Mouse (Mus musculus): Measurements from ENCODE around the gene Ttc23l.

Gene Ttc23l

DNA sequence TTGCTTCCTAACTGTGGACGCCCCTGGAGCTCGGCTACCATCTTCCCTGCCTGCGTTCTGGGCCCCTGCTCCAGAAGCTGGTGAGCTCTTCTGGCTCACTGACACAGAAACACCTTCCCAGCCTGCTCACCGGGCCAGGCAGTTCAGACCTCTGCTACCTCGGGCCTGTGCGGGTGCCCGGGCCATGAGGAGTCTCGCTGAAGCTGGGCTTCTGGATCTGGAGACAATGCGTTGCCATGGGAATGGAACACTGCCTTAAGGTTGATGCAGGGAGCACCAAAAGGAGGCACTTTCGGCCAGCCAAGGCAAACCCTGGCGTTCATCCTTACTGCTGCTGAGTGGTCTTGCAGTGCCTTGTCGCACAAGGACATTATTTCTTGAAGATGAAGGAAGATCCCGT, at the start of gene Ttc23l:
Gene Ttc23l, minus strand, starts transcription at position 204 of the 400 bp plus-strand sequence.
- in situ Hi-C loops (cut with MboI, MseI): no loop called here

DNA sequence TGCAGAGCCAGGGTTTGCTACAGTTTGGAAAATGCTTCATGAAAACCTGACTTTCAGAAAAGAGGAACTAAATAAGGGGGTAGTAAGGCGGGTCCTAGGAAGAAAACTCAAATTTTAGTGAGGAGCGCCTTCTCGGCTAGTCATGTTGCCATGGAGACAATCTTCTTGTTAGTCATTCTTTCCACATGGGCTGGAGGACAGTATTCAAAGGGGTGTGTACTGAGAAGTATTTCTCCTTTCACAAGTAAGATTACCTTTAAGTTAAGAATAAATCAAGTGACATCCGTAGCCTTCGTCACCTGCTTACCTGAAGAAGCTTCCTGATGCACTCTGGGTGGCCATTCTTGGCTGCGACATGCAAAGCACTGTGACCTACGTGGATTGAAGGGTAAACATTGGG, 40.9 kb upstream of the Ttc23l start:
- in situ Hi-C loops (cut with MboI, MseI): no loop called here

DNA sequence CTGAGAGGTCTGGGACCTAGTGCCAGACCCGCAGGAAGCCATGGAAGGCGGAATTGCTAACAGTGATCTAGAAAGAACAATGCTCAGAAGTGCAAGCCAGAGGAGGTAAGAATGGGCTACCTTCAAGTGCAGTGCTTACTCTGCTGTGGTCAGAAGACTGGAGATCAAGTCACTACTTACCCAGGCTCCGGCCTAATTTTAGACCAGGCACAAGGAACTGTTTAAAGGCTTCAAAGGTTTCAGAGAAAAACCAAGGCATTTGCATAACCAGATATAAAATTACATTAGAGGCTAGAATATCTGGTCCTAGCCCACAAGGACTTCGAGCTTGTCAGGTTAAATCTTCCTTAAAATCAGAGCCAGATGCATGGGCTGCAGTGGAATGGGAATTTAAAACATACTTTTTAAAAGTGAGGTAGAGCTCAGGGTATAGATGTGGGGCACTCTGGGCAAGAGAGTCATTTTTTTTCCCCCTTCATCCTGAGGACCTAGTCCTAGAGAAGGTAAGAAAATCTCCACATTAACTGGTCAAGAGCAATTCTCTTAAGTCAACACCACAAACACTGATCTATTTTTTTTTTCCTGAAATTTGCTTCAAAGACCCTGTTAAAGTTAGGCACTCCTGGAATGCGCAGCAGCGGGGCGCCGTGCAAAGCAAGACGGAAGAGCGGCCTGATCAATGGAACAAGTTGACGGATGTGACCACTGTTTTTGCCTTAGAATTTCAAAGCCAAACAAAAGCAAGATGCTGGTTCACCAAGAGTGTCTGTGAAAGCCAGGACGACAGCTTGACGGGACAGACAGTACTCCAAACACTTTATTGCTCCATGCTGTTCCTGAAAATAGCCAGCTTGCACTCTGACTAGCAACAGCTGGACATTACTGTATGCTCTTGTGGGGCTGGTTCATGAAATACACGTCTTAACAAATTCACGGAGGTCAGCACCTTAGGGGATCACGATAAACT, 40.1 kb upstream of the Ttc23l start:
- in situ Hi-C loops (cut with MboI, MseI): no loop called here

DNA sequence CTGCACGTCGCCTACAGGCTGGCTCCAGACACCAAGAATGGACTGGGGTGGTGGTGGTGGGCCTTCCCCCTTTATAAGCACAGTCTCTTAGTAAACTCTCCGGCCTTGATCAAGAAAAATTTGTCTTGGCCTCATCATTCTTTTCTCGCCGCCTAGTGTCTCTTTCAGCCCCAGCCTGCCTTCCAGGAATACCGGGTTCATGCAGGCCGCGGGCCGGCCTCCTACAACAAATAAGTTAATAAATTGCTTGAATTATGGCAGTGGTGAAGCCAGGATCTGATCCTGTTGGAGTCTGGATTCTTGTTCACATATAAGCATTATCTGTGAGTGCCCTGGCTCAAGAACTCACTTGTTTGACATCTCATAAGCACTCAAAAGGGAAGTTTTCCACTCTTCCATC, 38.4 kb upstream of the Ttc23l start:
- in situ Hi-C loops (cut with MboI, MseI): no loop called here

DNA sequence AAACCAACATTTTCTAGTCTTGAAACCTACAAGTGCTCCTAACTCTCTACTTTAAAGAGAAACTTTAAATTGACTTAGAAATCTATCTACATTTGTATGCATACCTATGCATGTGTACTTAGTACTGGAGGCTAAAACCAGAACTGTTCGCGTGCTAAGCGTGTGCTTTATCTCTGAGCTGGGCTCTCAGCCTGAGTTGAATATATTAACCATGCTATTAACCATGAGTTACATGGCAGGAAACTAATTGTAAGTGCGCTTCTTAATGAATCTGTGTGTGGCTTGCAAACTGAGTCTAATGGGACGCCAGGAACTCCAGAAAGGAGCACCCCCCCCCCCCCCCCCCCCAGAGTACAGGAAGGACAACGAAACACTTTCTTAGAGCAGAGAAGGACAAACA, 36.9 kb upstream of the Ttc23l start:
- in situ Hi-C loops (cut with MboI, MseI): no loop called here

DNA sequence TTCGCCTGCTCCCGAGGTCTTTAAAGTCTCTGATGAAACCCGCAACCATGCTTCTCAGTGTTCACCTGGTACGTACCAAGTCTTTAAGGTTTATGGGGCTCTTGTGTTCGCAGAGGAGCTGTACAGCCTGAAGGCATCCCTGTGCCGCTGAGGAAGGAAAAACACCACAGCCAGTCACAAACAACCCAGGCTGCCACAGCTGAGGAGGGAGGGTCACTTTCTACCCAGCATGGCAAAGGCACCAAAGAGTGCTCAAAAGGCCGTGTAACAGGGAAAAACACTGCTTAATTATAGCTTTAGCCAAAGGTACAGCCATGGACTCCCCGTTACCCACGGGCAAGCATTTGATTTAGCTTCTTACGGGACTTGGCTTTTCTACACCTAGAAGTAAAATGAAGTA, 36.4 kb upstream of the Ttc23l start:
- in situ Hi-C loops (cut with MboI, MseI): no loop called here

DNA sequence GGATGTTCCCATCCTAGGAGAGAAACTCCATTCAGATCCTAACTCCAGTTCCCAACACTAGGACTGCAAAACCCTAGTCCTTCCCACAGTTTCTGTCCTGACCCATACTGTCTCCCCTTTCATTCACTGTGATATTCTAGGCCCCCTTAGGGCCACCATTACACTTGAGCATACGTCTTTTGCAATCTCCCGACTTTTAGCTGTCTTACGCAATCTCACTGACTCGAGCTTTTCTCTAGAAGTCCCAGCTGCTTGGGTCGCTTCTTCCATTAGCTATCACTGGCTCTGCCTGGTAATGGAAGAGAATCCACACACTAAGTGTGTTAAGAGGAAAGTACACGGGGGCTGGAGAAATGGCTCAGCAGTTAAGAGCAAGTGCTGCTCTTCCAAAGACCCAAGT, 34.6 kb upstream of the Ttc23l start:
- in situ Hi-C loops (cut with MboI, MseI): no loop called here

DNA sequence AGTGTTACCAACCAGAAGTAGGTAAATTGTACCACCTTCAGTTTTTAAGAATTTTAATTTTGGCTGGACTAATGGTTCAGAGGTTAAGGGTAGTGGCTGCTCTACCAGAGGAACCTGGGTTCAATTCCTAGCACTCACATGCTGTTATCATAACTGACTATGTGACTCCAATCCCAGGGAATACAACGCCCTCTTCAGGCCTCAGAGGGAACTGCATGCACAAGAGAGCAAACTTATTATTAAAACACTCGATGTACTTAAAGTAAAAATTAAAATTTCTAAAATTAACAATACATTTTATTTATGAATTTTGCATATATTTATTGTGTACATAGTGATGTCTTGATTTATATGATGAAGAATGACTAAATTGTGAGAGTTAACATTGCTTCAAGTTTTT, 28.1 kb upstream of the Ttc23l start:
- in situ Hi-C loops (cut with MboI, MseI): no loop called here

DNA sequence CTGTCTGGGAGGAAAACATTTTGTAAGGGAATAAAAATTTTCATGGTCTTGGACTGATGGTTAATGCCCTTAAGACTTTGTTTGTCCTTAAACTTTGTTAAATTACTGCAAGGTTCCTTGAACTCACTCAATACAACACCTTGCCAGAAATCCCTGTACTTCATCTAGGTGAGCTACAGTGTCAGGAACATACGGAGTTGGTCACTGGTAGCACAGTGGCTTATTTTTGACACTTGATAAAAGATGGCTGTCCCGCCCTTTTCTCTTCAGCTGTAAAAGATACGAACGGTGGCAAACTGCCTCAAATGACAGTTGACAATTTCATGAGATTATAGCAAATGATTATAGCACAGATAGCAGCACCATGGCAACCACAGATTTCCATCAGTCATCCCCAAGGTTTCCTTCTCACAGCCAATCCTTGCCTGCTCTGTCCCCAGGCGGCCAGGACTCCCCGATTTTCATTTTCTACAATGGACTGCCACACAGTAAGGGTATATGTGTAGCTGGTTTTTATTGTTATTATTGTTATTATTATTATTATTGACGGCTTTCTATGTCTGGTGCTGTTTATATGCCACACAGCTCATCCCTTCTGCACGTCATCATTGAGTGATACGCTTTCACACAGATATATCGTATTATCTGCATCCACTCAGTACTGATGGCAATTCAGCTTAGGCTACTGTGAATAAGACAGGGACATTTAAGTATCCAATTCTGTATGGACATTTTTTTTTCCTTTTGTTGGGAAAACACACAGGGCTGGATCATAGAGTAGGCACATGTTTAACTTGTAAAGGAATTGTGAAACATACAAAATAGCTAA, 26.1 kb upstream of the Ttc23l start:
- in situ Hi-C loops (cut with MboI, MseI): no loop called here

DNA sequence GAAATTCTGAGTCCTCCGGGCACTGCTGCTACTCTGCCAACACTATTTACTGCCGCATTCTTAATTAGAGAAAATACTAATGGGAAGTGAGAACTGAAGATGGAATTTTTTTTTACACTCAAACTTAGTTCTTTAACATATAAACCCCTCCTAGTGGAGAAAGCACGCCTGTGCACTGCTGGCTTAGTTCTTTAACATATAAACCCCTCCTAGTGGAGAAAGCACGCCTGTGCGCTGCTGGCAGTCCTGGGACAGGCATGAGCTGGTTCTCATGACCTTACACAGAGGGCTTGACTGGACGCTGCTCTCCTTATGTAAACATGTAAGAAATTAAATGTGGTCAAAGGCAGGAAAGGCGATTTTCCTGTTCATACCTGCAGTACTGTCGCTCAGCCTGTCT, 24.9 kb upstream of the Ttc23l start:
- in situ Hi-C loops (cut with MboI, MseI): no loop called here

DNA sequence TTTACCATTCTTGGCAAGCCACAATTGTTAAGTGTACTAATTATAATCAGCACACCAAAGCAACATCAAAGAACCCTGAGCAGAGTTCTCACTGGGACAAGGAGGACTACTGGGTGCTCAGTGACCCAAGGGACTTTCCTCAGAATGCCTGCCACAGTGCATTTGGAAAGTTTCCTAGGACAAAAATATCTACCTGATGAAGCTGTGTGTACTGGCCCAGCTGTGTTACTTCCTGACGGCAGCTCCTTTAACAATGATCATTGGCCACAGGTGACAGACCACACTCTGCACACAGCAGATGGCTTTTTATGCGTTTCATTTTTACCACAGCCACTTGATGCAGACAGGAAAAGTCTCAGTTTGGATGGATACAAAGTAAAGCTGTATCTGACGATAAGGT, 20.7 kb upstream of the Ttc23l start:
- in situ Hi-C loops (cut with MboI, MseI): no loop called here

DNA sequence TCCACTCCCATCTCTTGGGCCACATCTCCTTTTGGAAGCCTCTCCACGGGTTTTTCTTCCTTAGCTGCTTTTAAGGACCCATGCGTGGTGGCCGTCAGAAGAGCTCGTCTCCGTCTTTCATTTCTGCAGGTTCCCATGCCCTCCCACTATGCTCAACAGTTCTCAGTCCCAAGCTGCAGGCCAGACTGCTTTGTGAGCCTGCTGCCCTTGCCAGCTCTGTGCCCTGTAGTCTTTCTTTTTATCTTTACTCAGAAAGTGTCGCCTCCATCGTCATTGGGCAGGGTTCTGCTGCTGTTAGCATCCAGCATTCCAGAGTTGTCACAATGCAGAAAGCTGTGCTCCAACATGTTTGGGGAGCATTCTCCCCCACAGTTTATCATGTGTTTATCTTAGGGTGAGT, 8.0 kb upstream of the Ttc23l start:
- in situ Hi-C loops (cut with MboI, MseI): no loop called here

DNA sequence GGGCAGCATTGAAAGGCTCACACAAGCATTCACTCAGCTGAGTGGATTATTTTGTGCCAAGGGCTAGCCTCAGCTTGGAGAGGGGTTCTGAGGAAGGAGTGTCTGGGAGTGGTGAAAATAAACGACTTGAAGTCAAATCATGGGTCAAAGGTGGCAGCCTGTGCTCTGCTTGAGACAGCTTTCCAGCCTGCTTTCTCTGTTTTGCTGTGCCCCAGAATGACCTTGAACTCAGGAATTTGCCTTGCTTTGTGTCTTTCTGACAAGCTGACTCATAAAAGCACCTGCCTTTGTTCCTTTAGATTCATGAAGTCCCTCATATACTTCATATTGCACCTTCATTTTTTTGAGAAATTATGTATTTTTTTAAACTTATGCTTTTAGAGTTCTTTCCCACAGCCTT, 5.7 kb upstream of the Ttc23l start:
- in situ Hi-C loops (cut with MboI, MseI): no loop called here

DNA sequence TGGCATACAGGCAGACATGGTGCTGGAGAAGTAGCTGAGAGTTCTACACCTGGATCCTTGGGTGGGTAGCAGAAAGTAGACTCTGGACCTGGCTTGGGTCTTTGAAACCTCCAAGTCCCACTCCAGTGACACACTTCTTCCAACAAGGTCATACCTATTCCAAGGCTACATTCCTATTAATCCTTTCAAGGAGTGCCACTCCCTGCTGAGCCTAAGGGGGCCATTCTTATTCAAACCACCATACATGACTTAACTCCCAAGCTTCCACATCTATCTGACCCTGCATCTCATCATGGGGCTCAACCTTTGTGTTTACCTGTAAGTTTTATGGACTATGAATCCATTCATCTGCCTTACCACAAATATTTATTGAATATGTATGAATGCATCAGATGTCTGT, 3.8 kb upstream of the Ttc23l start:
- in situ Hi-C loops (cut with MboI, MseI): no loop called here

DNA sequence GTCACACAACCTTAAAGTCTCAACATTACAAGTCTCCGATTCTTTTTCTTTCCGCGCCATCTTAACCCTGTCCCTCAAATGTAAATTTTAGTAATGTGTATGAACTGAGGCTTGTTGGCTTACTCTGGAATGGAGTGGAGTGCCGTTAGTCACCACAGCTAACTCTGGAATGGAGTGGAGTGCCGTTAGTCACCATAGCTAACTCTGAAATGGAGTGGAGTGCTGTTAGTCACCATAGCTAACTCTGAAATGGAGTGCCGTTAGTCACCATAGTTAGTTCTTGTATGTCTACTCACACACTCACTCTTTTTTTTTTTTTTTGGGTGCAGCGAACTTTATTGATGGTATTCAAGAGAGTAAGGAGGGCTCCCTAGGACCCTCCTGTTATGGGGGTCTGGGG, 1.5 kb upstream of the Ttc23l start:
- in situ Hi-C loops (cut with MboI, MseI): no loop called here

DNA sequence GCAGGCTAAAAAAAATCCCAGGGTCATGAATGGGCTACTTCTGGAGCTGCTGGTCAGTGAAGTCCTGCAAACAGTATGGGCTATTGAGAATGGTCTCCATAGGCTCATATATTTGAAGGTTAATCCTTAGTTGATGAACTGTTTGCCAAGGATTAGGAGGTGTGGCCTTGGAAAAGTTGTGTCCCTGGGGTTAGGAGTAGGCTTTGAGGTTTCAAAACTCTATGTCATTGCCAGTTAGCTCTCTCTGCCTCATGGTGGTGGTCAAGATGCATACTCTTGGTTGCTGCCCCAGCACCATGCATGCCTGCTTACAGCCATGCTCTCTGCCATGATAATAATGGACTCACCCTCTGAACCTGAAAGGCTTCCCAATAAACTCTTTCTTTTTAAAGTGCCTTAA, 4.1 kb downstream of the Ttc23l start:
- in situ Hi-C loops (cut with MboI, MseI): no loop called here

DNA sequence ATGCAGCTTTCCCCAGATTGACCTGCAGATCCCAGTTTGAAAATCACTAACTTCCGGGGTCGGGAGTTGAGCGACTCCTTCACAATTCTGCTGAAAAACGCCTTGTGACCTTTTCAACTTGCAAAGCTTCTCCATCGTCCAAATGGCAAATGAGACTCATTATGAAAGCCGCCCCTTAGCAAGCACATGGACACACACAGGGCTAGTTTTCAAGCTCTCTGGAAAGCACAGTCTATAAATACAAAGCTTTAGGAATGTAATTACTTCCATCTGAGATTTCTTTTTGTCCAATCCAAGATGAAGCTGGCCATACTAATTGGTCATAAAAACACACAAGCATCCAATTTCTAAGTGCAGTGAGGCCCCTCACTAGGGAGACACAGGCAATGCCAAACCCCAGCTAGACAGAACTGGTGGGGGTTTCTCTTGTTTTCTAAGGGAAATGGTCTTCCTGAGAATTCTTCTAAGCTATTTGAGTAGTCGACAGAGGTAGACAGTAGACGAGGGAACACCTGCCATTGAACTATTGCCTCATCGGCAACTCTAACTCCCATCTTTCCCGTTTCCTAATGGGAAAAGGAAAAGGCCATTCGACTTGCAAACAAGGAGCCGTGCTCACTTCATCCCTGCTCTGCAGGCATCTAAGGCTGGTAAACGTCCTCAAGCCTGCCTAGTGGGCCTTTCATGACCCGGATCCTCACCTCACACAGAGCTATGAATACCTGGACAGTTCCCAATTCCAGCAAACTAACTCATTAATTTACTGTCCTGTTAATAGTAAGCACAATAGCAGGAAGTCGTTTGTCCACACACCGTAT, 18.0 kb downstream of the Ttc23l start:
- in situ Hi-C loops (cut with MboI, MseI): loop anchor here (25.0 kb wide), 2 partner anchors 347 to 772 kb away; no protein-coding TSS in a partner anchor

DNA sequence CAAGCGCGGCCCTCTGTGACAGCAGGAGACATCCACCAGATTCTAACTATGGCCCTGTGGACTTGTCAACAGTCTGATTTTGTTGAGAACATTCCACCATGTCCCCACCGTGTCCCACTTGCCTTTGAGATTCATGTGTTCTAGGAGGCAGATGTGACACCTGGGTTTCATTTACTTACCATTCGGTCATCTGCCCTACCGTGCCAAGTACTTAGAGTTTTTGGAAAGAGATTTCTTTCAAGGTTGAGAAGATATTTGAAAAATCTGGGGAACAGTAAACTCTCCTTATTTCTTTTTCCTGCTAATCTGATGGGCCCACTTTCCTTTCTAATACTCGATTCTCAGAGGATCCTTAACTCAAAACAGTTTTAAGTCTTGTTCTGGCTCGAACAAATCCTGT, 22.5 kb downstream of the Ttc23l start:
- in situ Hi-C loops (cut with MboI, MseI): loop anchor here (25.0 kb wide), 2 partner anchors 351 to 776 kb away; no protein-coding TSS in a partner anchor

DNA sequence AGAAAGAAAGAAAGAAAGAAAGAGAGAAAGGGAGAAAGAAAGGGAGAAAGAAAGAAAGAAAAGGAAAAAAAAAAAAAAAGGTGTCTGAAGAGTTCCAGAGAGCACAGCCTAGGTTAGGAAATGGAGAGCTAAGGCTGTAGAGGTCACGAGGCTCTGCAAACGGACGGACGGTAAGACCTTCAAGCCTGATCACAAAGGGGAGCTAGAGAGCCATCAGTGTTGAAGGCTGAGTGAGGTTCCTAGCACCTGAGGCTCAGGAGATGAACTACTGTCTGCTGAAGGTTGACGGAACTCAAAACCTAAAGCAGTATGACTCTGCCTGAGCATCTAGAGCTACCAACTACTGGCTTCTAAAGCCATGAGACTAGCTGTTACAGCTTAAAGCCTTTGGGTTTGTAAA, 23.9 kb downstream of the Ttc23l start:
- in situ Hi-C loops (cut with MboI, MseI): loop anchor here (25.0 kb wide), 2 partner anchors 353 to 778 kb away; no protein-coding TSS in a partner anchor

DNA sequence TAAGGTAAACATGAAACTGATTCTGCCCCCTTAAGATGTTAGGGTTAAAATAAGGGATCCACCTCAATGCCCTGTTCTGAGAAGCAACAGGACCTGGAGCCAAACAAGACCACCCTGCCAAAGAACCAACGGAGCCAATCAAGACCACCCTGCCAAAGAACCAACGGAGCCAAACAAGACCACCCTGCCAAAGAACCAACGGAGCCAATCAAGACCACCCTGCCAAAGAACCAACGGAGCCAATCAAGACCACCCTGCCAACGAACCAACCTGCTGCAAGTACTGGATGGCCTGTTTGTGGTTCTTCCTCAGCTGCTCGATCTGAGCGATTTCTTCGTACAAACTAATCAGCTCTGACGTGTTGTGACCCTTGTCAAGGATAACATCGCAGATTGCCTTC, 25.1 kb downstream of the Ttc23l start:
- in situ Hi-C loops (cut with MboI, MseI): loop anchor here (25.0 kb wide), 2 partner anchors 354 to 779 kb away; no protein-coding TSS in a partner anchor

DNA sequence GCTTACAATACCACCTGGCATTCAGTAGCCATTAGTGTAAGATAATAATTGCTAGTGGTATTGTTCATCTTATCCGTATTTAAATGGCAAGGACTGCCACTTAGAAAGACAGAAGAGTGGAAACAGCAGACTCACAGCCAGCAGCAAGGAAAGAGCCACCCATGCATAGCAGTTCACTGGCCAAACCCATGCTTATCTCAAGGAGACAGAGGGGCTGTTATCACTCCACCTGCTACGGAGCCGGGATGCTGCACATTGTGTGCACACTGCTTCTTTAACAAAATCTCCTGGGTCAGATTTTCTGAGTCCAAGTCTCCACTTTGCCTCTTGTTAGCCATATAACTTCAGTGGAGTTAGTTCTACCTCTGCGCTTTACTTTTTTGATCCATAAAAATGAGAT, 27.1 kb downstream of the Ttc23l start:
- in situ Hi-C loops (cut with MboI, MseI): loop anchor here (25.0 kb wide), 2 partner anchors 356 to 781 kb away; no protein-coding TSS in a partner anchor

Data from T-helper 1 cell (primary cell).